Mouse (Mus musculus) lung, adult 2 months (tissue): ENCODE results near the gene Trim59.

Experiments used
- CTCF ChIP-seq: fragments of 200-500 bp; IDR thresholded peaks from 2 replicates; pipeline ENCODE4 v1.5.1; 2011; ENCODE audit warnings: mild to moderate bottlenecking, low read length, control low read depth; ENCODE audit not compliant: insufficient read depth
- POLR2A ChIP-seq: fragments of 200-500 bp; IDR thresholded peaks from 2 replicates; pipeline ENCODE4 v1.6.1; 2011; ENCODE audit warnings: low read depth, mild to moderate bottlenecking, control low read depth, low read length, borderline replicate concordance; ENCODE audit errors: extremely low read depth

- TF ChIP-seq POLR2A = 0 out of 2 replicates have a peak, but pooled peaks have one; percentile 26
- no peak for TF ChIP-seq CTCF
These were observed 39.0 kb downstream of the Trim59 start for GRCm38 (mm10) chr3:69005338-69006245.
